Mouse (Mus musculus): ENCODE data around the gene Sik2.

- TF ChIP-seq TCF12 (IDR thresholded peaks at IDR 0.05; ENCODE audit: insufficient read depth, poor library complexity, severe bottlenecking) (no peak), MAX (IDR thresholded peaks at IDR 0.05; ENCODE audit: low read depth) (no peak), E2F4 (IDR thresholded peaks at IDR 0.05; ENCODE audit: insufficient read depth) (no peak), POLR2A (IDR thresholded peaks at IDR 0.05; ENCODE audit: insufficient read length, low read depth) (no peak), TCF3 (IDR thresholded peaks at IDR 0.05; ENCODE audit: insufficient read length, low read depth) (no peak), POLR2AphosphoS2 (IDR thresholded peaks at IDR 0.05; ENCODE audit: insufficient read length, low read depth) (no peak)
Measured at GRCm38 (mm10) chr9:50857082-50857641, 151.7 kb downstream of the Sik2 start.
